Mouse (Mus musculus) c-Kit-negative CD71-positive TER-119-positive erythroid progenitor cells, embryonic 14.5 days (primary cell): ENCODE results near the gene Dok1.
A peak's percentile ranks its signal among the peaks of the same experiment; 100 is the strongest.

Experiments used
- DNase-seq: peaks from one replicate; pipeline ENCODE4 v3.0.0-alpha.2; 2013; ENCODE audit warnings: low read depth, low spot score

The Dok1 gene

GRCm38 (mm10) chr6:83049367-83049766, 16.1 kb upstream of the Dok1 start:
- DNase-seq, result no peak

GRCm38 (mm10) chr6:83044742-83045141, 11.5 kb upstream of the Dok1 start:
- DNase-seq, result no peak

GRCm38 (mm10) chr6:83043993-83044392, 10.7 kb upstream of the Dok1 start:
- no peak for DNase-seq

DNA sequence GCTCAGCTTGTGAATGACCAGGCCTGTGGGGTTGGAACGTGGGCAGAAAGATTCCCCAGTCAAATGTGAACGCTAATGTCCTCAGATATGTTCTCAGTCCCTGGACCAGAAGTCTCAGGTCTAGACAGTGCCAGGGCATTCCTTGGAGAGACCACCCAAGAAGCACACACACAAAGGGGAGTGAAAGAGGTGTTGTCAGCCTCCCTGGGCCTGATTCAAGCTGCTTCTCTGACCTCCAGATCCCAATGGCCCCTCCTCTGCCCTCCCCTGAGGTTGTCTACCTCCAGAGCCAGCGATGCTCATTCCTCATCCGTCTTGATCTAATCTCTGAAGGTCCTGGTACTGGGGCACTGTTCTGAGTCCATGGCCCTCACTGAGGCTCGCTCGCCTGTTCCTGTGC, 10.3 kb upstream of the Dok1 start:
- no peak for DNase-seq

DNA sequence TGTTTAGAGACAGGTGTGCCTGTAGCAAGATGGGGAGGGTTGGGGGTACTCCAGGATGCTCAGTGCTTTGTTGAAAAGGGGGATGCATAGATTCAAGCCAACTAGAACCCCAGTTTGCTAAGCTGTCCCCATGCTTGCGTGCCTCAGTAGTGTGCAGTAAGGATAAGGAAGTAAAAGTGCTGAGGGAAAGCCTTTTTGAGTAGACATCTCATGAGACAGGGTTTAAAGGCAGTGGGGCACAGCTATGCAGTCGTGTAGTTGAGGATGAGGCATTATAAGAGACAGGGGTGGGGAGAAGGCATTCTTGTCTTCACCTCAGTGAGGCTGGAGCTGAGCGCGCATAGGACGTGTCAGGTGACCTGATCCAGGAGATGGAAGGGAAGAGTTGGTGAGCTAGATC, 7.3 kb upstream of the Dok1 start:
- DNase-seq, result no peak

GRCm38 (mm10) chr6:83038496-83039012, 5.3 kb upstream of the Dok1 start:
- DNase-seq, result peak; percentile 88

- no peak for DNase-seq
Observed at GRCm38 (mm10) chr6:83037188-83037587, 3.9 kb upstream of the Dok1 start.

GRCm38 (mm10) chr6:83034463-83035055, 1.3 kb upstream of the Dok1 start:
- no peak for DNase-seq

DNA sequence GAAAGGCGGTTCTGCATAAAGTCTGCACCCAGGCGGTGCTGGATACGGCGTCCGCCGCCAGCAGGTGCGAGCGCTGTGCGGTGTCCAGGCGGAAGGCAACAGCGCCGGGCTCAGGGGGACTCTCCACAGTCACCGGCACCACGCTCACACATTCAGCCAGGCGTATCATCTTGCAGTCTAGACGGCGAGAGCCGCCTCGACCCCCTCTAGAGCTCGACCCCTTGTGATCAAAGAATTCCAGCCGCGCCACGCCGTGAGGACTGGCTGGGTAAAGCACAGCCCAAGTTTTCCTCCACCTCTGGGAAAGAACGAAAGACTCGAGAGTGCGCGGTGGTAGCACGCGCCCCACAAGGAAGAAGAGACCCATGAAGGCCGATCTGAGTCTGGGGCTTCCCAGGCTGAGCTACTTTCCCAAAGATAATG, 491 bp downstream of the Dok1 start:
- no peak for DNase-seq

GRCm38 (mm10) chr6:83031921-83032590, 1.2 kb downstream of the Dok1 start:
- no peak for DNase-seq

DNA sequence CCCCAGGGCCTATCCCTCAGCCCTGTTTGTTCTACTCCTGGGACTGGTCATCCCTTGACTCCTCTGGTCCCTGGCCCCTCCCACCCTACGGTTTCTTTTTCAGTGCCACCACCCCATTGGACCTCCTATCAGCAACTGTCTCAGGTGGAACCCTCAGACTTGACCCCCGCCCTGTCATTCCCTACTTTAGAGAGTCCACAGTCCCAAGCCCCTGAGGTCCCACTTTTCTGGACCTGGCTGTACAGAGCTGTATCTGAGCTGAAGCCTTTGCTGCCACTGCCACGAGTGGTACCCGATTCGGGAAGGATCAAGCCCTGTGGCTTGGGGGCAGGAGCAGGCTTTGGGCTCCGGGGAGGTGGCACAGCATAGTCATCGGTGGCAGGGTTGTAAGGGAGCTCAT, 2.2 kb downstream of the Dok1 start:
- DNase-seq, result no peak

DNA sequence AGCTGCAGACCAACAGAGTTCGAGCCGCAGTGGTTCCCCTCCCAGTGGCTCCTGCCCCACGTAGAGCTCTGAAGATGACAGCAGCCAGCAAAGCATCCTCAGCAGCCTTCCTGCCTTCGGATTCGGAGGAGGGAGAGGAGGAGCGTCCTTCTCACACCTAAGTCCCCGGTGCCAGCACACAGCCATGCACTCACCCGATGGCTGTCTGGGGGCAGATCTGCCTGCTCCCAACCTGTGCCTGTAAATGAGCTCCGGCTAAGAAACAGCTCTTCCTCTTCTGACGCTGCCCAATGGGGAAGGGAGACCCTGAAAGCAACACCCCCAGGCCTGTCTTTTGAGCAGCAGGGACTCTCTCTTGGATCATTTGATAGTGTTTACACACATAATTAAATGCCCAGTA, 3.5 kb downstream of the Dok1 start:
- DNase-seq, result no peak

DNA sequence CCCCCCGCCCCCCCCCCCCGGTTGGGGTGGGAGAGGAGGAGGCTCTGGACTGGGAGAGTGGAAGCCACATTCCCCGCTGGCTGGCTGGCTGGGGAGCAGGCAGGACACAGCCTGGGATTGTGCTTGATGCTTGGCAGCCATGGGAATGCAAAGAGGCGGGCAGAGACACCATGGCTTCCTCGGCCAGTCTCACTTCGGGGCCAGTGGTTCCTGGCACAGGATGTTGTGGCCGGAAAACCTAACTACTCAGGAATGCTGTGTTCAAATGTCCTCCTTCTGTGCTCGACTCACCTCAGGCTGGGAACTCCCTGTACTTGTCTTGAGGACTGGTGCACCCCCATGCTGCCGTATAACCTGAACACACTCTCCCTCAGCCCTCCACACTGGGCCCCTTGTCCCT, 5.6 kb downstream of the Dok1 start:
- DNase-seq, result no peak

DNA sequence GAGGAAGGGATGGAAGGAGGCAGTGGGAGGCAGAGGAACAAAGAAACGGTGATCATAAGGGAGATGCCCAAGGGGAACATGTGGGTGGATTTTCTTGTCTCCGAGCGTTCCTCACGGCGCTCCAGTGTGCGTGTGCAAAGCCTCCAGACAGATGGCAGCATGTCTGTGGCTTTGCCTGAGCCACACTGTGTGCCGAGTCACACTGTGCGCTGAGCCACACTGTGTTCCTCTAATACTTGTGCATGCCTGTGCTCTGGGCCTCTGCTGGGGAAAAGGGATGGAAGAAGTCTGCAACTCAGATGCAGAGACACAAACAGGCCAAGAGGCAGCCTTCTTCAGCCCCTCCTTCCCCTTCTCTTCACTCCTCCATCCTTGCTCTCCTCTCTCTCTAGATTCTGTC, 6.0 kb downstream of the Dok1 start:
- DNase-seq, result no peak

DNA sequence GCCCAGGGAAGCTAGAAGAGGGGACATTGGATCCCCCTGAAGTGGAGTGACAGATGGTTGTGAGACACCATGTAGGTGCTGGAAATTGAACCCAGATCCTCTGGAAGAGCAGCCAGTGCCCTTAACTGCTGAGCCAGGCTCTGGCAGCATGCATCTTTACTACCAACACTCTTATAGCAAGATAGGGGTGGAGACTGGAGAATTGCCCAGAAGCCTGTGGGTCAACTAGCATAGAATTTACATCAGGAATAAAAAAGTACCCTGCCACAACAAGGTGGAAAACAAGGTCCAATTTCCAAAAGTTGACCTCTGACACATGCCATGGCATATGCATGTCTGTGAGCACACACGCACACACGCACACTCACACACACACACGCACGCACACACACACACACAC, 8.1 kb downstream of the Dok1 start:
- DNase-seq, result no peak

- DNase-seq, result no peak
Observed at GRCm38 (mm10) chr6:83024421-83024820, 8.8 kb downstream of the Dok1 start.

- DNase-seq, result no peak
Observed at GRCm38 (mm10) chr6:83023786-83024185, 9.5 kb downstream of the Dok1 start.

DNA sequence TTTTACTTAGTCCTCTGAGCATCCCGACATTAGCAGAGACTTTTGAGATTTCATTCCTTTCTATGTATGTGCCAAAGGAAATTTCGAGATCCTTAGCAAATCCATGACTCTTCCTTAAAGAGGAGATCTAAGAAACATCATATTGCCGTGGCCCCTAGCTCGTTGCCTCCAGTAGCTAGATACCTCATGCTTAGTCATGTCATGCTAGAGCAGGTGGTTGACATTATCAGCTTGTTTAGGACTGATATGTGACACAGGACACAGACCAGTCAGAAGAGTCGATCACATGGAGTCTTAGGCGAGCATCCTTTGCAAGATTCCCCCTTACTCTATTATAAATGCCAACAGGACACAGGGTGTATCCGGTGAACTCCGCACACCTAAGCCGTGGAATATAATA, 10.3 kb downstream of the Dok1 start:
- peak; percentile 57 for DNase-seq

DNA sequence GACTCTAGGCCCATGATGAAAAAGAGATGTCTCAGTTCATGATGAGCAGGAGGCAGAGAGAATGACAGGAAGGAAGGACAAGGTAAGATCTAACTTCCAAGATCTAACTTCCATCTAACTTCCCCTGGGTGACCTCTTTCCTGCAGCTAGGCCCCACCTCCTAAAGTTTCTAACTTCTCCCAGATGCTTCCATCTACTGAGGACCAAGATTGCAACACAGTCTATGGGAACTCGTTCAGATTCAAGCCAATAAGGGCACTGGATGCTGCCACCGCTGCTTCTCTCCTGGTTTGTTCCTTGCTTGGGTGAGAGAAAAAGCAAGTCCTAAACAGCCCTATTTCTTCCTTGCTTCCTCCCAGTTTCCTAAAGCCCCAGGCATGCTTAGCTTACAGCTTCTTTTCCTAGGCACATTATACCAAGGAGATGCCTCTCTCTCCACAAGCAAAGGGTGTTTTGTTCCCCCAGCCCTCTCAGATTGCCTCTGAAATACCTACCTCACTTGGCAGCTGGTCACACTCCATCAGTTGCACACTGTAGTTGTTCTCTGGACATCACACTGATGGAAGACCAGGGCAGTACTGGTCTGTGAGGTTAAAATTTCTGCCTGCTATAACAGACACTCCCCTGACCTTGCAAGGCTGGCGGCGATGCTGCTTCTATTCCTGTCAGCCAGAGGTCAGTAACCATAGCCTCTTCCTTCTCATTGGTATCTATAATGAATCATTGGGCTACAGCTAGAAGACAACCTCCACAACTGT, 12.3 kb downstream of the Dok1 start:
- DNase-seq, result no peak

DNA sequence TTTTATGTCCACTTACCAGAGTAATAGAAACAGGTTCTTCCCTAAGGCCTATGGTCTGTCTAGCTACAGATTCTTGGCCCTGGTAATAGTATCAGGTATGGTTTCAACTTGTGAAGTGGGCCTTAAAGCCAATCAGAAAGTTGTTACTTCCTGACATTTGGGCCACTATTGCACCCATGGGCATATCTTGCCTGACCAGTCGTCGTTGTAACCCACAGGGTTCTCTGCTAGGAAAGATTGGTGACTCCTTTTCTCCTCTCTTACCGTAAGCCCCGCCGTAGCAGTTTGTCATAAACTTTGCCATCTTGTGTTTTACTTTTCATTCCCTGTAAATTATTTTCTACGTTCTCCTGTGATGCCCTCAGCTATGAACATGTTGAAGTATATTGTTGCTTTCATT, 13.2 kb downstream of the Dok1 start:
- no peak for DNase-seq

- no peak for DNase-seq
Observed at GRCm38 (mm10) chr6:83019044-83019443, 14.2 kb downstream of the Dok1 start.

- no peak for DNase-seq
Observed at GRCm38 (mm10) chr6:83017190-83017589, 16.1 kb downstream of the Dok1 start.

DNA sequence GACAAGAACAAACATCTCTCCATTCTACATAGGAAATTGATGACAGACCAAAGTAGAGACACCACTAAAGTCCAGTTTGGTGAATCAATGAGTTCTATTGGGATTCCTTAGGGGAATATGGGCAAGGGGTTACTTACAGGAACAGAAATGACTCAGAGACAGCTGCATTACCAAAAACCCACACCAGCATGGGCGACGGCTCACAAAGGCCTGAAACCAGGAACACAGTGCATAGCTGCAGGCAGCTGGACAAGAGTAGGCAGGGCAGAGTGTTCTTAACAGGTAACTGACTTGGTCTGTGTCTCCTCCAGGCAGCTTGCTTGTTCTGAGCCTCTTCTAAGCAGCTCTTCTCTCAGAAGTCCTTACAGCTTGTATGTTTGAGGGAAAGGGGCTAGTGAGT, 17.5 kb downstream of the Dok1 start:
- no peak for DNase-seq
